Mouse (Mus musculus) myocyte (in vitro differentiated cells): ENCODE data around the gene Pde8b.

Experiments used
- MAX ChIP-seq: IDR thresholded peaks from one replicate; pipeline ENCODE4 v1.6.1; 2011; ENCODE audit warnings: low read depth, mild to moderate bottlenecking, control low read depth
- POLR2A ChIP-seq: IDR thresholded peaks from one replicate; pipeline ENCODE4 v1.6.1; 2011; ENCODE audit warnings: low read depth, mild to moderate bottlenecking, control low read depth, moderate library complexity; ENCODE audit not compliant: insufficient read length
- POLR2AphosphoS2 ChIP-seq: IDR thresholded peaks from one replicate; pipeline ENCODE4 v1.6.1; 2011; ENCODE audit warnings: low read depth, control low read depth; ENCODE audit not compliant: insufficient read length
- TCF3 ChIP-seq: IDR thresholded peaks from one replicate; pipeline ENCODE4 v1.6.1; 2011; ENCODE audit warnings: low read depth, control low read depth; ENCODE audit not compliant: insufficient read length

- no peak for TF ChIP-seq POLR2AphosphoS2
- TF ChIP-seq POLR2A = no peak
- no peak for TF ChIP-seq TCF3
- TF ChIP-seq MAX = no peak
These were observed 186.6 kb downstream of the Pde8b start for GRCm38 (mm10) chr13:95063390-95064017.
